Mouse (Mus musculus) hindbrain, embryonic 14.5 days (tissue): ENCODE results near the gene Ror2. TPM values are rescaled to one million over a fixed set of nuclear protein-coding genes. Genes with fewer than 3 reads are reported as not detected.

Experiments
- ATAC-seq: fragments of 200-750 bp; cut with Nextera tagmentation; 2 replicates; pipeline ENCODE4 v1.8.0; 2017; ENCODE audit warnings: moderate number of reproducible peaks, mild to moderate bottlenecking, moderate TSS enrichment, moderate library complexity; ENCODE audit not compliant: low FRiP score
- DNase-seq: peaks from one replicate; pipeline ENCODE4 v3.0.0-alpha.2; 2015; ENCODE audit warnings: low spot score
- H3K27ac ChIP-seq: fragments of 300-500 bp; sonication (generic); 2 replicates; pipeline ENCODE4 v1.5.1; 2014; ENCODE audit warnings: mild to moderate bottlenecking, moderate library complexity
- H3K27me3 ChIP-seq: fragments of 300-500 bp; sonication (generic); 2 replicates; pipeline ENCODE4 v1.6.1; 2014; ENCODE audit warnings: mild to moderate bottlenecking, low read length, mixed read lengths; ENCODE audit not compliant: control insufficient read depth, insufficient read depth
- H3K36me3 ChIP-seq: fragments of 300-500 bp; sonication (generic); replicated peaks from 2 replicates; pipeline ENCODE4 v1.6.1; 2014; ENCODE audit not compliant: control insufficient read depth, insufficient read depth
- H3K4me1 ChIP-seq: fragments of 300-500 bp; sonication (generic); replicated peaks from 2 replicates; pipeline ENCODE4 v1.6.1; 2014; ENCODE audit warnings: antibody characterized with exemption, low read length, mixed read lengths; ENCODE audit not compliant: control insufficient read depth, insufficient read depth
- H3K4me2 ChIP-seq: fragments of 300-500 bp; sonication (generic); replicated peaks from 2 replicates; pipeline ENCODE4 v1.6.1; 2014; ENCODE audit warnings: mild to moderate bottlenecking, moderate library complexity
- H3K4me3 ChIP-seq: fragments of 300-500 bp; sonication (generic); replicated peaks from 2 replicates; pipeline ENCODE4 v1.5.1; 2014; ENCODE audit warnings: mild to moderate bottlenecking, low read length
- H3K9ac ChIP-seq: fragments of 300-500 bp; sonication (generic); 2 replicates; pipeline ENCODE4 v1.6.1; 2014
- H3K9me3 ChIP-seq: fragments of 300-500 bp; sonication (generic); 2 replicates; pipeline ENCODE4 v1.6.1; 2016; ENCODE audit warnings: low read length; ENCODE audit not compliant: control insufficient read depth
- whole genome bisulfite sequencing: fragments of 180-500 bp; shearing (Covaris S2); extraction: QIAGEN DNeasy Blood & Tissue Kit; methylation state at CpG from one replicate; pipeline ENCODE4 v1.1.7; 2014; 5-methylcytosine and 5-hydroxymethylcytosine counted together
- polyA plus RNA-seq: library from polyadenylated mRNA; unstranded; fragments of >200 nt; fragmentation: Nextera tagmentation; extraction: Ambion mirVana; gene quantifications from 2 replicates; pipeline ENCODE4 v1.2.1, GENCODE M21; 2014

The Ror2 gene
- polyA plus RNA-seq, 1 experiment from 2014 or later = 3.1 TPM

DNA sequence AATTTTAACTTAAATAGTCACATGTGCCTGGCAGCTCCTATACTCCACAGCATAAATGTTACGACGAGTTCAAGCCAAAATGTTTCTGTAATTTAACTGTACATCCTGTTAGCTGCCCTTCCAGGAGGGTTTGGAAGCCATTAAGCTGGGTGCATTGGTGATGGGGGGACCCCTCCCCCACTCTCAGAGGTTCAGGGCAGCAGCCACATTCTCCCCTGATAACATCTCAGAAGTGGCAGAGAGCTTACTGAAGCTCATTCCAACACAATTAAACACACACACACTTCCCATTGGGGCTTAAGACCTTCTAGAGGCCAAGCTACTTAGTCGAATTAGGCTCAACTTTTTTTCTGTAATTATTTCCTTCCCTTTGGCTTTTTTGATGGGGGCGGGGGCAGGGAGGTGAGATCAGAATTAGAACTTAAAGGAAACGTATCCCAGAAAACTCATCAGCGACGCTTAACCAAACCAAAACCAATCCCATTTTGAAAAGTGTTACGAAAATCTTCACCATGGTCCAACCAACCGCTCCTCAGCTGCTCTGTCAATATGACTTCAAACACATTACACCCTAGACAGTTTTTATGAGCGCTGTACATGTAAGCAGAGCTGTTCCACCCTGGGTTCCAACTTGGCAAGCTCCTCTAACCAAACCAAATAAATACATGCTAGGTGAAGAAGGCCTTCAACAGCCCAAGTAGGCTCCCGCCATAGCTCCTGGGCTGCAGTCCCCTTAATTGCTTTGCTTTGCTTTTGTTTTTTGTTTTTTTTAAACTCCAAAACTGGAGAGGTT is 4.1 kb downstream of the Ror2 start:
- H3K27ac ChIP-seq = no peak overlapping the region
- 73% methylated on average over 11 of the region's 11 CpGs for WGBS

DNA sequence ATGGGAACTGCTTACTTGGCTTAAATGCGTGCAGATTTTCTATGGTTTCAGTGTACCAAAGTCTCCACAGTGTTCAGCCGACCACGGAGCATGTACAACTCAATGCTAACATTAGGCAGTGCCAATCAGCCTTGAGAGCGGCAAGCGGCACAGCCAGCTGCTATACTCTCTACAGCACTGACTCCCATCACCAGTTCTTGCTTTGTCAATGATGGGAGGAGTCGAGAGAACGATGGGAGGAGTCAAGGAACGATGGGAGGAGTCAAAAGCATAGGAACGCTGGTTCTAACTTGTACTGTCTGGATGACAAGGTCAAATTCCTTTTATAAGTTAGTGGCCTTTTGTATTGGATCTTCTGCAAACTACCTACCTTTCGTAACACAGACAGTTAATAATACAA is 7.0 kb downstream of the Ror2 start:
- ATAC-seq = no peak
- Histone ChIP-seq H3K9me3 (no peaks in the 10 kb centered on the region), H3K4me2 (no peak overlapping the region), H3K36me3 (no peaks in the 10 kb centered on the region), H3K4me3 (no peak overlapping the region), H3K27ac (no peak overlapping the region), H3K9ac (no peak overlapping the region), H3K4me1 (no peaks in the 10 kb centered on the region), H3K27me3 (peaks cover 7% of the 10 kb centered on the region; the same call in 1 of the 2 replicates)
- no peak for DNase-seq
- WGBS = 67% methylated on average over 10 of the region's 10 CpGs

More for the DNA sequence above, 4.1 kb downstream of the Ror2 start:
- no peak overlapping the region for H3K9ac ChIP-seq
- no peak overlapping the region for H3K4me3 ChIP-seq
- no peak for ATAC-seq
- peaks cover 14% of the 10 kb centered on the region; the same call in 1 of the 2 replicates for H3K4me1 ChIP-seq
- no peaks in the 10 kb centered on the region for H3K36me3 ChIP-seq
- H3K4me2 ChIP-seq = no peak overlapping the region
- peaks cover 35% of the 10 kb centered on the region for H3K27me3 ChIP-seq
- H3K9me3 ChIP-seq = no peaks in the 10 kb centered on the region
- no peak for DNase-seq

DNA sequence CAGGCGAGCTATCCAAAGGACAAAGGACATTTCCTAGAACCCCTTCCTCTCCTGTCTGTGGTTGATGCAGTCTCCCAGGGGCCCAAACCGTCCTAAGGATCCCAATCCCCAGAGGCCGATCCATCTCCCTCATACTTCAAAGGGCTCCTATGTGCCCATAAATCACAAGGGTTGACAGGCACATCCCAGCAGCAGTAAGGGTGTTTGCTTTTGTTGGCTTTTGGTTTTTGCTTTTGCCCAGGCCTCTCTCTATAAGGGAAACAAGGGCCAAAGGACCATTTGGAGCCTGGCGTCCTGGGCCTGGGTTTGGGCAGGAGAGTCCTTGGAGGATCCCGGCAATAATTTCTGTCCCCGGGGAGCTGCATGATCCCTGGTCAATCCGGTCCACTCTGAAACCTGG is 9.5 kb downstream of the Ror2 start:
- H3K27ac ChIP-seq = no peak overlapping the region
- H3K9me3 ChIP-seq = no peaks in the 10 kb centered on the region
- H3K9ac ChIP-seq = no peak overlapping the region
- ATAC-seq = no peak
- H3K4me1 ChIP-seq = no peaks in the 10 kb centered on the region
- no peak for DNase-seq
- WGBS = 46% methylated on average over 7 of the region's 7 CpGs
- H3K27me3 ChIP-seq = no peaks in the 10 kb centered on the region
- no peak overlapping the region for H3K4me2 ChIP-seq
- H3K4me3 ChIP-seq = no peak overlapping the region
- no peaks in the 10 kb centered on the region for H3K36me3 ChIP-seq

GRCm38 (mm10) chr13:53275778-53276177 is 10.1 kb downstream of the Ror2 start:
- no peak overlapping the region for H3K9ac ChIP-seq
- H3K4me3 ChIP-seq = no peak overlapping the region
- H3K4me1 ChIP-seq = no peaks in the 10 kb centered on the region
- no peaks in the 10 kb centered on the region for H3K9me3 ChIP-seq
- no peak overlapping the region for H3K27ac ChIP-seq
- no peaks in the 10 kb centered on the region for H3K36me3 ChIP-seq
- WGBS = 53% methylated on average over 8 of the region's 8 CpGs
- no peak overlapping the region for H3K4me2 ChIP-seq
- no peaks in the 10 kb centered on the region for H3K27me3 ChIP-seq
- DNase-seq = no peak
- ATAC-seq = no peak

GRCm38 (mm10) chr13:53274771-53275170 is 11.2 kb downstream of the Ror2 start:
- no peak overlapping the region for H3K27ac ChIP-seq
- H3K27me3 ChIP-seq = no peaks in the 10 kb centered on the region
- DNase-seq (no peak), ATAC-seq (no peak)
- WGBS = 55% methylated on average over 1 of the region's 1 CpGs
- H3K4me1 ChIP-seq = no peaks in the 10 kb centered on the region
- no peak overlapping the region for H3K9ac ChIP-seq
- no peak overlapping the region for H3K4me2 ChIP-seq
- H3K9me3 ChIP-seq = no peaks in the 10 kb centered on the region
- H3K36me3 ChIP-seq = no peaks in the 10 kb centered on the region
- H3K4me3 ChIP-seq = no peak overlapping the region

GRCm38 (mm10) chr13:53271595-53271994 is 14.3 kb downstream of the Ror2 start:
- Histone ChIP-seq H3K27ac (no peak overlapping the region), H3K4me3 (no peak overlapping the region), H3K4me2 (no peak overlapping the region), H3K36me3 (no peaks in the 10 kb centered on the region), H3K27me3 (no peaks in the 10 kb centered on the region), H3K4me1 (no peaks in the 10 kb centered on the region), H3K9me3 (no peaks in the 10 kb centered on the region), H3K9ac (no peak overlapping the region)
- 95% methylated on average over 3 of the region's 3 CpGs for WGBS
- DNase-seq = no peak
- no peak for ATAC-seq

- Histone ChIP-seq H3K27ac (no peak overlapping the region), H3K4me3 (no peak overlapping the region), H3K4me2 (no peak overlapping the region), H3K9me3 (no peaks in the 10 kb centered on the region), H3K36me3 (no peaks in the 10 kb centered on the region), H3K9ac (no peak overlapping the region), H3K4me1 (no peaks in the 10 kb centered on the region), H3K27me3 (no peaks in the 10 kb centered on the region)
- no peak for DNase-seq
- WGBS = 89% methylated on average over 4 of the region's 4 CpGs
- ATAC-seq = no peak
Observed at GRCm38 (mm10) chr13:53270549-53270948, 15.4 kb downstream of the Ror2 start.

DNA sequence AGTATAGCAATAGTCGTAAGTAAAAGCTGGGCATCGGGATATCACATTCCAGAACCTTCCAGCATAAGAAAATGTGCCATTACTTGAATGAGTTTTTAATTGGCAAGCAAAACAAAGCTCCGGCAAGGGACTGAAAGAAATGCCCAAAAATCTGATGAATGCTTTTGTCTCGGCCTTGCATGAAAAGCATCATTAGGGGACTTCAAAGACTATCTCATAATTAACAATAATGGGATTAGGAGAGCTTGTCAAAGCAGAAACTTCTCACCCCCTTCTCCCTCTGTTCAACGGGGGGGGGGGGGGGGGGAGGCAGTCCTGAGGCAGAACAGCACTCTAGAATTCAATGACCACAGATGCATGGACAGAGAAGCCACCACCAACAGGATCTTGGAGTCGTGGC is 17.4 kb downstream of the Ror2 start:
- no peaks in the 10 kb centered on the region for H3K36me3 ChIP-seq
- WGBS = 54% methylated on average over 5 of the region's 6 CpGs
- H3K4me3 ChIP-seq = no peak overlapping the region
- H3K9ac ChIP-seq = no peak overlapping the region
- no peaks in the 10 kb centered on the region for H3K4me1 ChIP-seq
- no peaks in the 10 kb centered on the region for H3K9me3 ChIP-seq
- H3K4me2 ChIP-seq = no peak overlapping the region
- DNase-seq (no peak), ATAC-seq (no peak)
- H3K27me3 ChIP-seq = no peaks in the 10 kb centered on the region
- no peak overlapping the region for H3K27ac ChIP-seq

DNA sequence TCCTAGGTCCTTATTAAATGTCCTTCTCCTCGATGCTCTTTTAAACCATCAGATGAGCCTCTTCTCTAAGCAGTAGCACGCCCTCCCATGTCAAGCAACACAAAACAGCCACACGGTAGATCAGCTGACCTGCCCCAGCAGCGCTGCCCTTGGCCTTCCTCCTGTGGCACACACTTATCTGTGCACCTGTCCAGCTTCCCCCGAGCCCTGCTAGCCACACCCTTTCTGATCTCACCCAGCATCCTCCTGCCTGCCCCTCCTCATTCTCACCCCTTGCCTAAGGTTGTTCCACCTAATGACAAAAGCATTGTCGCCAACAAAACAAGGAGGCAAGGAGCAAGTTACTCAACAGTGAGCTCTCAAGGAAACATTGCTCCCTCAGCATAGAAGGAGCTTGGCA is 18.1 kb downstream of the Ror2 start:
- Histone ChIP-seq H3K9me3 (no peaks in the 10 kb centered on the region), H3K36me3 (no peaks in the 10 kb centered on the region), H3K27me3 (no peaks in the 10 kb centered on the region), H3K27ac (no peak overlapping the region), H3K9ac (no peak overlapping the region), H3K4me3 (no peak overlapping the region), H3K4me2 (no peak overlapping the region), H3K4me1 (no peaks in the 10 kb centered on the region)
- DNase-seq (no peak), ATAC-seq (no peak)
- 81% methylated on average over 6 of the region's 6 CpGs for WGBS

DNA sequence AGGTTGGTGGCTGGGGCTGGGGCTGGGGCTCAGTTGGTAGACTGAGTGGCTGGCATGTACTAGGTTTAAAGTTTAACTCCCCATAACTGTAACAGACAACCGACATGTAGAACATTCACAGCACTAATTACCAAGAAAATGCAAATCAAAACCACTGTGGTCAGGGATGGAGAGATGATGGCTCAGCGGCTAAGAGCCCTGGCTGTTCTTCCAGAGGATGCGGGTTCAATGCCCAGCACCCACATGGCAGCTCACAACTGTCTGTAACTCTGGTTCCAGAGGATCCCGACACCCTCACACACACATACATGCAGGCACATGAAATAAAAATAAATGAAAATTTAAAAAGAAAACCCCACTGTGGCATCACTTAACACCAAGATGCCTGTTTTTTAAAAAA is 18.8 kb downstream of the Ror2 start:
- no peaks in the 10 kb centered on the region for H3K36me3 ChIP-seq
- no peaks in the 10 kb centered on the region for H3K27me3 ChIP-seq
- no peak overlapping the region for H3K4me3 ChIP-seq
- H3K27ac ChIP-seq = no peak overlapping the region
- no peaks in the 10 kb centered on the region for H3K9me3 ChIP-seq
- no peak overlapping the region for H3K9ac ChIP-seq
- no peak for ATAC-seq
- DNase-seq = no peak
- WGBS = 93% methylated on average over 4 of the region's 4 CpGs
- H3K4me1 ChIP-seq = no peaks in the 10 kb centered on the region
- H3K4me2 ChIP-seq = no peak overlapping the region
